Mouse (Mus musculus): Measurements from ENCODE around the gene Prkd2. TPM values are rescaled to one million over a fixed set of nuclear protein-coding genes. Genes with fewer than 3 reads are reported as not detected.

Prkd2 gene
- polyA plus RNA-seq, 2 experiments: 19.2 to 35.9 TPM

DNA sequence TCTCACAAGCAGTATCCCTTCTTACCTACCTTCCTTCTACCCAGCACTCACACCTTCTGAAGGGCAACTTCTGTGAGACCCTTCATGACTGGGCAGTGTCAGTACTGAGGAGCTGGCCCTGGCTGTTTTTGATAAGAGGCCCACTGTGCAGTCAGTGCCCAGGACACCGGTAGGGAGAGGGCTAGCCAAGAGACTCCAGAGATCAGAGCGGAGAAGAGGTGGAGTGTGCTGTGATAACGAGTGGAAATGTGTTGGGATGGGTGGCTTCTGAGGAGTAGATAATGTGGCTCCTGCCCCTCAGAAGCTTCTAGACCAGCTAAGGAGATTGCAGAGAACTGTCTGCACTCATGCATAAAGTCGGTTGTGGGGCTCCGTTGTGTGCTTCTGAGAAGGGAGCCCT, 22.9 kb upstream of the Prkd2 start:
- DNase-seq (ENCODE audit: low spot score) (no peak), ATAC-seq (ENCODE audit: low FRiP score, low read depth) (no peak)
- H3K27me3 ChIP-seq (ENCODE audit: control insufficient read depth, insufficient read depth, low read length): no peaks in the 10 kb centered on the region
- no peaks in the 10 kb centered on the region for H3K9me3 ChIP-seq (ENCODE audit: control insufficient read depth, low read length)
- H3K9ac ChIP-seq (ENCODE audit: low read depth, low read length, severe bottlenecking): no peak overlapping the region
- peaks cover 36% of the 10 kb centered on the region for H3K4me1 ChIP-seq (ENCODE audit: control insufficient read depth, insufficient read depth, low read length)
- no peak overlapping the region for H3K4me3 ChIP-seq (replicated peaks; ENCODE audit: low read length)
- H3K4me2 ChIP-seq (replicated peaks; ENCODE audit: low read depth, low read length, severe bottlenecking): no peak overlapping the region
- peaks cover 24% of the 10 kb centered on the region for H3K36me3 ChIP-seq (ENCODE audit: control insufficient read depth, insufficient read depth, low read length)
- 76% methylated on average over 5 of the region's 5 CpGs for WGBS
- TF ChIP-seq POLR2A (IDR thresholded peaks at IDR 0.05; ENCODE audit: borderline replicate concordance, extremely low read depth, insufficient read depth, insufficient read length): no peak
- no peak overlapping the region for H3K27ac ChIP-seq (replicated peaks; ENCODE audit: low read depth, low read length)

DNA sequence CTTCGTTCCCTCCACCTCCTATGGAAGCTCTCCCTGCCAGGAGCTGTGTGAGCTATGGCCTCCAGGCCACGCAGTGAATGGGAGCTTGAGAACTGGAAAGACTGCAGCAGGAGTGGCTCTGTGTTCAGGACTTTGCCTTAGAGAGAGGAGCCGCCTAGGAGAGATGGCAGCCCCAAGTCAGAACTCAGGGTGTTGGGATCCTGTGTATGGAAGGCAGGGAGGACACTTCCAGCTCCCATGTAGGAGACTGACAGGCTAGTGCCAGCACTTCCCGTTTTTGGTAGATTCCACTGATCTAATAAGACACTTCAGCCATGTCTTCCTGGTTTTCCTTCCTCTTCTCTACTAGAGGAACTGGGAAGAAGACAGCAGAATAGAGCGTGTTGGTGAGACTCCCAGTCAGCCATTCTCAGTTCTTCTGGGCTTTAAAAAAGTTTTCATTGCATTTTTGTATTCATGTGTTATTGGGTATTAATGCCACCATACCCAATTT, 22.4 kb upstream of the Prkd2 start:
- H3K4me1 ChIP-seq (ENCODE audit: control insufficient read depth, insufficient read depth, low read length): peaks cover 33% of the 10 kb centered on the region

DNA sequence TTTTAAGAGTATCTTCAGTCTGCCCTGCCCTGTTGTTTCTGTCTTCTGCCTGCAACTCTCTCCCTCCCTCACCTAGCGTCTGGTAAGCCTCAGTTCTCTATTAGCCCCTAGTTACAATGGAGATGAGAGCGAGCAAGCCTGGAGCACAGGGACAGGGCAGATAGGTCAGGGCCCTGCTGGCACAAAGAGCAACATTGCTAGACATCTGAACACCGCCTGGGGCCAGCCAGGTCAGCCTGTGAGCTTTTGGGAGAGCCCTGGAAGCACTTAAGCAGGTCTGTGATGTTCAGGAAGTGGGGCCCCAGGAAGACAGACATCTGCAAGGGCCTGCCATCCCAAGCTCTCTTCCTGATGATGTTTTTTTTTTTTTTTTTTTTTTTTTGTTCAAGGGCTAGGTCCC, 21.6 kb upstream of the Prkd2 start:
- WGBS: 25% methylated on average over 3 of the region's 3 CpGs
- no peak for ATAC-seq (ENCODE audit: low FRiP score, low read depth)
- no peak for TF ChIP-seq POLR2A (IDR thresholded peaks at IDR 0.05; ENCODE audit: borderline replicate concordance, extremely low read depth, insufficient read depth, insufficient read length)
- Histone ChIP-seq H3K36me3 (ENCODE audit: control insufficient read depth, insufficient read depth, low read length) (peaks cover 37% of the 10 kb centered on the region), H3K27me3 (ENCODE audit: control insufficient read depth, insufficient read depth, low read length) (no peaks in the 10 kb centered on the region), H3K9me3 (ENCODE audit: control insufficient read depth, low read length) (no peaks in the 10 kb centered on the region), H3K27ac (replicated peaks; ENCODE audit: low read depth, low read length) (no peak overlapping the region), H3K4me3 (replicated peaks; ENCODE audit: low read length) (no peak overlapping the region), H3K9ac (ENCODE audit: low read depth, low read length, severe bottlenecking) (no peak overlapping the region), H3K4me1 (ENCODE audit: control insufficient read depth, insufficient read depth, low read length) (peaks cover 28% of the 10 kb centered on the region), H3K4me2 (replicated peaks; ENCODE audit: low read depth, low read length, severe bottlenecking) (no peak overlapping the region)
- no peak for DNase-seq (ENCODE audit: low spot score)

More for the DNA sequence above, 22.4 kb upstream of the Prkd2 start:
- Histone ChIP-seq H3K9me3 (ENCODE audit: control insufficient read depth, low read length) (no peaks in the 10 kb centered on the region), H3K27ac (replicated peaks; ENCODE audit: low read depth, low read length) (no peak overlapping the region), H3K27me3 (ENCODE audit: control insufficient read depth, insufficient read depth, low read length) (no peaks in the 10 kb centered on the region), H3K36me3 (ENCODE audit: control insufficient read depth, insufficient read depth, low read length) (peaks cover 29% of the 10 kb centered on the region), H3K9ac (ENCODE audit: low read depth, low read length, severe bottlenecking) (no peak overlapping the region), H3K4me3 (replicated peaks; ENCODE audit: low read length) (no peak overlapping the region), H3K4me2 (replicated peaks; ENCODE audit: low read depth, low read length, severe bottlenecking) (no peak overlapping the region)
- no peak for TF ChIP-seq POLR2A (IDR thresholded peaks at IDR 0.05; ENCODE audit: borderline replicate concordance, extremely low read depth, insufficient read depth, insufficient read length)
- DNase-seq (ENCODE audit: low spot score) (no peak), ATAC-seq (ENCODE audit: low FRiP score, low read depth) (no peak)
- WGBS: 68% methylated on average over 5 of the region's 5 CpGs

DNA sequence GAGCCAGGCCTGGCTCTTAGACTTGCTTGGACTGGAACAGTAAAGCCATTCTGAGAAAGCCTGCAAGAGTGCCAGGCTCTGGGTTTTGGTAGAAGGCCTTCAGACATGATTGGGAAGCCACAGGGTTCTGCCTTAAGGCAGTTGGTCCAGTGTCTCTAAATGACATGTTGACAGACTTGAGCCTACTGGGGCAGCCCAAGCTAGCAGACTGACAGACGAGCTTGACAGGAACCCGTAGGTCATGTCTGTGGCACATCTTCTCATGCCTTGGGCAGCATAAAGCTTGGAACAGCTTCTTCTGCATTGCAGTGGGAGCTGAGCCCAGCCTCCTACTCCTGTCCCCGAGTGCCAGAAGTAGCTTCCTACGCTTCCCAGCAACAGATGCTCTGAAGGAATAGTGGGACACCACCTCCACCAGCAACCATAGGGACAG, 21.0 kb upstream of the Prkd2 start:
- no peak for TF ChIP-seq POLR2A (IDR thresholded peaks at IDR 0.05; ENCODE audit: borderline replicate concordance, extremely low read depth, insufficient read depth, insufficient read length)
- Histone ChIP-seq H3K4me3 (replicated peaks; ENCODE audit: low read length) (no peak overlapping the region), H3K36me3 (ENCODE audit: control insufficient read depth, insufficient read depth, low read length) (peaks cover 43% of the 10 kb centered on the region), H3K9ac (ENCODE audit: low read depth, low read length, severe bottlenecking) (no peak overlapping the region), H3K9me3 (ENCODE audit: control insufficient read depth, low read length) (no peaks in the 10 kb centered on the region), H3K27ac (replicated peaks; ENCODE audit: low read depth, low read length) (no peak overlapping the region), H3K4me1 (ENCODE audit: control insufficient read depth, insufficient read depth, low read length) (peaks cover 28% of the 10 kb centered on the region), H3K27me3 (ENCODE audit: control insufficient read depth, insufficient read depth, low read length) (no peaks in the 10 kb centered on the region), H3K4me2 (replicated peaks; ENCODE audit: low read depth, low read length, severe bottlenecking) (no peak overlapping the region)
- no peak for DNase-seq (ENCODE audit: low spot score)
- 69% methylated on average over 4 of the region's 4 CpGs for WGBS
- ATAC-seq (ENCODE audit: low FRiP score, low read depth): no peak

DNA sequence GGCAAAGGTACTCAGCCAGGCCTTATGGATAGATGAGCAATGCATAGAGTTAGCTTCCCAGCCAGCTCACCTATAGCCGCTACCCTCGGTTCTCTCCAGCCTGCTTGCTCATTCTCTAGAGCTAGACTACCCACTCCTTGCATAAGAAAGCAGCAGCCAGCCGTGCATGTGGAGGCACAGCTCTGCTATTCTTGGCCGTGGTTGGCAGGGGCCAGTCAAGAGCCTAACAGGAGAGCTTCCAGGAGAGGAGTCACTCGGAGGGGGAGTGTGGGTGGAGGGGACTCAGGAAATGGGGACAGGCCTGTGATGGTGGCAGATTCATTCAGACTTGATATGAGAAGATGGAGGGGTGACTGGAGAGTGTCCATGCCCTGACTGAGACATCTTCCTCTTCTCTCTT, 19.0 kb upstream of the Prkd2 start:
- DNase-seq (ENCODE audit: low spot score) (no peak), ATAC-seq (ENCODE audit: low FRiP score, low read depth) (no peak)
- Histone ChIP-seq H3K4me3 (replicated peaks; ENCODE audit: low read length) (no peak overlapping the region), H3K27ac (replicated peaks; ENCODE audit: low read depth, low read length) (no peak overlapping the region), H3K9ac (ENCODE audit: low read depth, low read length, severe bottlenecking) (no peak overlapping the region), H3K36me3 (ENCODE audit: control insufficient read depth, insufficient read depth, low read length) (peaks cover 64% of the 10 kb centered on the region), H3K27me3 (ENCODE audit: control insufficient read depth, insufficient read depth, low read length) (no peaks in the 10 kb centered on the region), H3K9me3 (ENCODE audit: control insufficient read depth, low read length) (no peaks in the 10 kb centered on the region), H3K4me1 (ENCODE audit: control insufficient read depth, insufficient read depth, low read length) (peaks cover 13% of the 10 kb centered on the region), H3K4me2 (replicated peaks; ENCODE audit: low read depth, low read length, severe bottlenecking) (no peak overlapping the region)
- TF ChIP-seq POLR2A (IDR thresholded peaks at IDR 0.05; ENCODE audit: borderline replicate concordance, extremely low read depth, insufficient read depth, insufficient read length): no peak
- WGBS: 76% methylated on average over 5 of the region's 5 CpGs

DNA sequence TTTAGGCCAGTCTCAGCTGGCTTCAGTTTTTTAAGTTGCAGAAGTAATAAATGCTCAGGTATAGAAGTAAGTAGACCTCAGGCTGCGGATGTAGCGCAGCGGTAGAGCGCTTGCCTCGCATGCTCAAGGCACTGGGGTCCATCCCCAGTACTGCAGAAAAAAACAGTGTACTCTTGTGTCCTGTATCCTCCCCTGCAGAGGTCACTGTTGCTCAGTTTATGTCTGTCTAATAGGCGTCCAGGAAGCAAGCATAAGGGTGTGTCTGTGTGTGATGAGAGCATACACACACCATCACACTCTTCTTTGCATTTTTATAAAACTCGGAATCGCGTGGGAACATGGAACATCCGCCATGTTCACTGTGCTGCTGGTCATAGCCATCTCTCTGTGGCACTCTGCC, 16.9 kb upstream of the Prkd2 start:
- ATAC-seq (ENCODE audit: low FRiP score, low read depth): no peak
- peaks cover 84% of the 10 kb centered on the region for H3K36me3 ChIP-seq (ENCODE audit: control insufficient read depth, insufficient read depth, low read length)
- no peak for DNase-seq (ENCODE audit: low spot score)
- no peak for TF ChIP-seq POLR2A (IDR thresholded peaks at IDR 0.05; ENCODE audit: borderline replicate concordance, extremely low read depth, insufficient read depth, insufficient read length)
- no peak overlapping the region for H3K27ac ChIP-seq (replicated peaks; ENCODE audit: low read depth, low read length)
- 84% methylated on average over 10 of the region's 10 CpGs for WGBS
- no peaks in the 10 kb centered on the region for H3K9me3 ChIP-seq (ENCODE audit: control insufficient read depth, low read length)
- H3K9ac ChIP-seq (ENCODE audit: low read depth, low read length, severe bottlenecking): no peak overlapping the region
- H3K4me1 ChIP-seq (ENCODE audit: control insufficient read depth, insufficient read depth, low read length): 0 out of 2 replicates have a peak, but pooled peaks cover 4% of the 10 kb centered on the region
- no peak overlapping the region for H3K4me3 ChIP-seq (replicated peaks; ENCODE audit: low read length)
- no peak overlapping the region for H3K4me2 ChIP-seq (replicated peaks; ENCODE audit: low read depth, low read length, severe bottlenecking)
- H3K27me3 ChIP-seq (ENCODE audit: control insufficient read depth, insufficient read depth, low read length): no peaks in the 10 kb centered on the region

Data from limb, embryonic 14.5 days (tissue).